Mouse (Mus musculus): Measurements from ENCODE around the gene Pik3r4. TPM values are rescaled to one million over a fixed set of nuclear protein-coding genes. Genes with fewer than 3 reads are reported as not detected.

The Pik3r4 gene
- polyA plus RNA-seq, 1 experiment, result 11.5 TPM

DNA sequence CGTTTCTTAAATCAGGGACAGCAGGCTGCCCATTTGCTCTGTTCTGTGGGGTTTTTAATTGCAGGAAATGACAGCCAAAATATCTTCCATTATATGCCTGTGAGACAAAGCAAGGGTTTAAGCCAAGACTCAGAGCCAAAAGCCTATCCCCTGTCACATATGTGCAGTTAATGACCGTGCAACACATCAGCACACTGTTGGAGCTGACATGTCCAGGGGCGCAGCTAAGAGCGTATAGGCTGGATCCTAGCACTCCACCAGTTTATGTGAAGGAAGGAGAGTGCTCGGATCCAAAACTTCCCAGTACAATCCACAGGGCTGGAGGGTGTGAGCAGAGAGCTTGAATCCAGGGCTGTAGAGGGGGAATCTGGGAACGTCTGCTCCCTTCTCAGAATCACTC is 57.9 kb downstream of the Pik3r4 start:
- H3K4me1 ChIP-seq (ENCODE audit: control insufficient read depth, insufficient read depth, insufficient read length, low read length), result peaks cover 4% of the 10 kb centered on the region; the same call in 1 of the 2 replicates
- no peaks in the 10 kb centered on the region for H3K27me3 ChIP-seq (ENCODE audit: control insufficient read depth, insufficient read depth, low read length)
- H3K4me3 ChIP-seq (ENCODE audit: low read depth, low read length), result no peak overlapping the region
- TF ChIP-seq POLR2A (IDR thresholded peaks at IDR 0.05; ENCODE audit: low read depth, low read length) (no peak), CTCF (IDR thresholded peaks at IDR 0.05; ENCODE audit: extremely low read depth, insufficient read length, insufficient replicate concordance, low read depth, low read length) (no peak)
- no peak overlapping the region for H3K27ac ChIP-seq (ENCODE audit: insufficient read depth, low read depth, low read length)
- WGBS, result 67% methylated on average over 6 of the region's 6 CpGs
- H3K36me3 ChIP-seq (ENCODE audit: control insufficient read depth, insufficient read depth, low read length), result no peaks in the 10 kb centered on the region

DNA sequence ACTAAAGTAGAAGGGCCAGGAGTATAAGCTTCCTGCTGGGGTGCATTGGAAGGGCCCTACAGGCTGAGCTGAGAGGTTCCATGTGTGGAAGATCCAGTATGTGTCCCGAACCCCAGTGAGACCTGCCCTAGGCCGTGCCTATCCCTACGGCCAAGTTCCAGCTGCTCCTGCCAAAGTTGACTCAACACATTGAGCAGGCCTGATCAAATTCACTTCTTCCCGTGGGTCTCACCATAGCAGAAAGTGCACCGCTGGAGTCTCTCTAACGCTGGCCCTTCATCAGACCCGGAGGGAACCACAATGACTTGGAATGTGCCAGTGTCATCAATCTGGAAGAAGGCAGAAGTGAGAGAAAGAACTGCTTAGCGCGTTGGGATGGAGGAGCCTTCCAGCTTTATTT is 59.2 kb downstream of the Pik3r4 start:
- no peak overlapping the region for H3K4me3 ChIP-seq (ENCODE audit: low read depth, low read length)
- TF ChIP-seq CTCF (IDR thresholded peaks at IDR 0.05; ENCODE audit: extremely low read depth, insufficient read length, insufficient replicate concordance, low read depth, low read length) (no peak), POLR2A (IDR thresholded peaks at IDR 0.05; ENCODE audit: low read depth, low read length) (no peak)
- WGBS, result 81% methylated on average over 9 of the region's 9 CpGs
- no peaks in the 10 kb centered on the region for H3K27me3 ChIP-seq (ENCODE audit: control insufficient read depth, insufficient read depth, low read length)
- H3K4me1 ChIP-seq (ENCODE audit: control insufficient read depth, insufficient read depth, insufficient read length, low read length), result peaks cover 4% of the 10 kb centered on the region; the same call in 1 of the 2 replicates
- no peaks in the 10 kb centered on the region for H3K36me3 ChIP-seq (ENCODE audit: control insufficient read depth, insufficient read depth, low read length)
- H3K27ac ChIP-seq (ENCODE audit: insufficient read depth, low read depth, low read length), result no peak overlapping the region

DNA sequence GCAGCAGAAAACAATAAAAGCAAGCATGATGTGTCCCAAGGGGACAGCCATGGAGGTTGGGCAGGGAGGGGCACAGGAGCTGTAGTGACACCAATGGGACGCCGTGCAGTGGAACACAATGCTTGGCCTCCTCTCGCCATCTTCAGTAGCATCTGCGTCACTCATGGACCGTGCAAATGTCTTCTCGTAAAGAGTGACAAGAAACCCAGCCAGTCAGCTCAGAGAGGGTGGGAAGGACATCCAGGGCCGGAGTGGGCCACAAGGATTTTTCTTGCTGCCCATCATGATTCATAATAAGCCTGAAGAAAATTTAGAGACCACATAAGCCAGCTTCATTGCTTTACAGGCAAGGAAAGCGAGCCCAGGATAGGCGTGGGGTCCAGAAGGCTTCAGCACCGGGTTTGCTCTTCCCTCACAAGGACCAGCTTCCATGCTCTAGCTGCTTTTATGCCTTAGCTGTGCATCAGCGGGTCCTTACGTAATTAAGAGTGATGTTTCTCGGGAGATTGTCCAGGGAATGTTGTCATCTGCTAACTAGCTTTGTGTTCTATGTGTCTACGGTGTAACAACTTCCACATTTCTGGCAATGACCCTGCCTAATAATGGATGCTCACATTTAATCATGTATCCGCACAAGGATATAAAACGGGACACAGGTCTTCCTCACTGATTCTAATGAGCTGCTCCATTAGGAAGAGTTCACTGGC is 61.6 kb downstream of the Pik3r4 start:
- Histone ChIP-seq H3K4me1 (ENCODE audit: control insufficient read depth, insufficient read depth, insufficient read length, low read length) (no peaks in the 10 kb centered on the region), H3K4me3 (ENCODE audit: low read depth, low read length) (no peak overlapping the region), H3K27ac (ENCODE audit: insufficient read depth, low read depth, low read length) (no peak overlapping the region), H3K27me3 (ENCODE audit: control insufficient read depth, insufficient read depth, low read length) (no peaks in the 10 kb centered on the region), H3K36me3 (ENCODE audit: control insufficient read depth, insufficient read depth, low read length) (no peaks in the 10 kb centered on the region)
- TF ChIP-seq POLR2A (IDR thresholded peaks at IDR 0.05; ENCODE audit: low read depth, low read length), result no peak
- TF ChIP-seq CTCF (IDR thresholded peaks at IDR 0.05; ENCODE audit: extremely low read depth, insufficient read length, insufficient replicate concordance, low read depth, low read length), result no peak
- 86% methylated on average over 16 of the region's 16 CpGs for WGBS

DNA sequence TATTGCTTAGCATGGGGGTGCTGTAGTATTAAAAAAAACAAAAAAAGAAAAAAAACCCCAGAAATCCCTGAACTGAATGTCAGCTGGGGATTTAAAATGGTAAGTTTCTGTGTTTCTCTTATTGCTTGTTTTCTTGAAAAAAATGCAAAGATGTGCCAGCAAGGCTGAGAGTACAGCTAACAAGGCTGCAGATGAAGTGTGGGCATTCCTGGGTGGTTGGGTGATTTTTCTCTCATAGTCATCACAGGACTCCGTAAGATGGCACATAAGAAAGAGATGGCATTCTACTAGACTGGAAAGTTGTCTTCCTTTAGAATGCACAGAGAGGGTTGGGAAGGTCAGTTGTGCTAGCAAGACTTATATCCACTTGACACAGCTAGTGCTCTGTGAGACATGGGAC is 62.2 kb downstream of the Pik3r4 start:
- Histone ChIP-seq H3K4me1 (ENCODE audit: control insufficient read depth, insufficient read depth, insufficient read length, low read length) (no peaks in the 10 kb centered on the region), H3K36me3 (ENCODE audit: control insufficient read depth, insufficient read depth, low read length) (no peaks in the 10 kb centered on the region), H3K27me3 (ENCODE audit: control insufficient read depth, insufficient read depth, low read length) (no peaks in the 10 kb centered on the region), H3K27ac (ENCODE audit: insufficient read depth, low read depth, low read length) (no peak overlapping the region), H3K4me3 (ENCODE audit: low read depth, low read length) (no peak overlapping the region)
- 94% methylated on average over 1 of the region's 1 CpGs for WGBS
- TF ChIP-seq CTCF (IDR thresholded peaks at IDR 0.05; ENCODE audit: extremely low read depth, insufficient read length, insufficient replicate concordance, low read depth, low read length), result no peak
- no peak for TF ChIP-seq POLR2A (IDR thresholded peaks at IDR 0.05; ENCODE audit: low read depth, low read length)

DNA sequence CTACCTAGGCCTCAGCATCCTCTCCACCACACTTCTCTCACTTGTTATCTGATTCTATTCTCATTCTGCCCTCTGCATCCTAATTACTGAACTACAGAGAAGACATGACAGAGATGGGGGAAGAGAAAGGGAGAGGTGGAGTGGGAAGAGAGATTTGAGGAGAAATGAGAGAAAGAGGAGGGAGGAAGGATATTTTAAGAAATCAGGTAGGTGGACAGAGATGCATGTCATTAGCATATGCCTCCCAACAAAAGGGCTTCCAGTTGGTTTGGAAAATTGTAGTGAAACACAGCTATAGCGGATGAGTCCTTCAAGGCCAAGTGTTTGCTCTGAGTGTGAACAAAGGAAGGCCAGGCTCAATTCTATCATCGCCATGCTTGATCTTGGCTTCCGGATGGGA is 69.3 kb downstream of the Pik3r4 start:
- TF ChIP-seq CTCF (IDR thresholded peaks at IDR 0.05; ENCODE audit: extremely low read depth, insufficient read length, insufficient replicate concordance, low read depth, low read length) (no peak), POLR2A (IDR thresholded peaks at IDR 0.05; ENCODE audit: low read depth, low read length) (no peak)
- Histone ChIP-seq H3K27ac (ENCODE audit: insufficient read depth, low read depth, low read length) (no peak overlapping the region), H3K4me1 (ENCODE audit: control insufficient read depth, insufficient read depth, insufficient read length, low read length) (no peaks in the 10 kb centered on the region), H3K36me3 (ENCODE audit: control insufficient read depth, insufficient read depth, low read length) (no peaks in the 10 kb centered on the region), H3K4me3 (ENCODE audit: low read depth, low read length) (no peak overlapping the region), H3K27me3 (ENCODE audit: control insufficient read depth, insufficient read depth, low read length) (no peaks in the 10 kb centered on the region)
- WGBS, result 92% methylated on average over 3 of the region's 3 CpGs

DNA sequence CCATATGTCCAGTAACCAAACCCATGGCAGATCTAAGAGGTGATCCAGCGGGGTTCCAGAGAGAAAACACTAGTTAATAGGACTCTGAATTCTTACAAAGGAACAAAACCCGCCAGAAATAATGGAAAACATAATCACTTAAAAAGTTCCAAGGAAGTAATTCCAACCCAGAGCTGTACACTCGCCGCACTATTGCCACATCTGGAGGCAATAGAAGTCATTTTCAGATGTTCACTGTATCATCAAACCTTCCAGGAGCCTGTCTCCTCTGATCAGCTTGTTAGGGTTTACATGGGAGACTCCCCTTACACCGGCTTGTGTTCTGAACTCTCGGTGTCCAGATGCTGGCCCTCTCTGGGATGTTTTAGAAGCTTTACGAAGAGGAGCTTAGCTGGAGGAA is 76.6 kb downstream of the Pik3r4 start:
- TF ChIP-seq POLR2A (IDR thresholded peaks at IDR 0.05; ENCODE audit: low read depth, low read length) (no peak), CTCF (IDR thresholded peaks at IDR 0.05; ENCODE audit: extremely low read depth, insufficient read length, insufficient replicate concordance, low read depth, low read length) (no peak)
- 80% methylated on average over 7 of the region's 7 CpGs for WGBS

DNA sequence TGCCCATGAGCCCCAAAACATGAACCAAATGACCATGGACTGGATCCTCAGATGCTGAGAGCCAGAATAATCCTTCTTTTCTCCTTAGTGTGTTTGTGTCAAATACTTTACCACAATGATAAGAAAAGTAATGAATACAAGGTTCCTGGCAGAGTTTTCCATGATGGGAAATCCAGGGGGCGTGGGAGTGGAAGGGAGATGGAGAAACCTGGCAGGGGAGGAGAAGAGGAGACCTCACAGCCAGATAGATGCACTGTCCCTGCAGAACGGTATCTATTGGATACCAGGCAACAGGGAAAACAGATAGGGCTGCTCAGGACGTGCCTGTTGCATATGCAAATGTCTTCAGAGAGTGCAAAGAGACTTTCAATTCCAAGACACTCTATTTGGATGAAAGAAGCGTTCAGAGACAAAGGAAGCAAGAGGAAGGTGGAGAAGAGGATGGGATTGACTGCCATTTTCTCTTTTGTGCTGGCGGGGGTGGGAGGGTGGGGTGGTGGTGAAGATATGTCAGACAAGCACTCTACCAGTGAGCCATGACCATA is 77.1 kb downstream of the Pik3r4 start:
- no peak overlapping the region for H3K27ac ChIP-seq (ENCODE audit: insufficient read depth, low read depth, low read length)
- H3K4me1 ChIP-seq (ENCODE audit: control insufficient read depth, insufficient read depth, insufficient read length, low read length), result no peaks in the 10 kb centered on the region
- H3K27me3 ChIP-seq (ENCODE audit: control insufficient read depth, insufficient read depth, low read length), result no peaks in the 10 kb centered on the region
- TF ChIP-seq CTCF (IDR thresholded peaks at IDR 0.05; ENCODE audit: extremely low read depth, insufficient read length, insufficient replicate concordance, low read depth, low read length) (no peak), POLR2A (IDR thresholded peaks at IDR 0.05; ENCODE audit: low read depth, low read length) (no peak)
- no peaks in the 10 kb centered on the region for H3K36me3 ChIP-seq (ENCODE audit: control insufficient read depth, insufficient read depth, low read length)
- WGBS, result 48% methylated on average over 5 of the region's 5 CpGs
- H3K4me3 ChIP-seq (ENCODE audit: low read depth, low read length), result no peak overlapping the region

More for the DNA sequence above, 76.6 kb downstream of the Pik3r4 start:
- Histone ChIP-seq H3K27ac (ENCODE audit: insufficient read depth, low read depth, low read length) (no peak overlapping the region), H3K4me1 (ENCODE audit: control insufficient read depth, insufficient read depth, insufficient read length, low read length) (no peaks in the 10 kb centered on the region), H3K4me3 (ENCODE audit: low read depth, low read length) (no peak overlapping the region), H3K27me3 (ENCODE audit: control insufficient read depth, insufficient read depth, low read length) (no peaks in the 10 kb centered on the region), H3K36me3 (ENCODE audit: control insufficient read depth, insufficient read depth, low read length) (no peaks in the 10 kb centered on the region)
